Mouse (Mus musculus) testis, adult 2 months (tissue): ENCODE measurements around the gene Clic4. TPM values are rescaled to one million over a fixed set of nuclear protein-coding genes. Genes with fewer than 3 reads are reported as not detected.

Source experiments
- H3K27ac ChIP-seq: fragments of 200-500 bp; 2 replicates; pipeline ENCODE4 v1.5.1; 2012; ENCODE audit warnings: low read depth, low read length; ENCODE audit not compliant: control insufficient read depth, insufficient read depth
- H3K27me3 ChIP-seq: fragments of 200-500 bp; 2 replicates; pipeline ENCODE4 v1.6.1; 2012; ENCODE audit warnings: mild to moderate bottlenecking, low read length, moderate library complexity; ENCODE audit not compliant: control insufficient read depth, insufficient read depth
- H3K36me3 ChIP-seq: fragments of 200-500 bp; 2 replicates; pipeline ENCODE4 v1.6.1; 2012; ENCODE audit warnings: mild to moderate bottlenecking, low read length; ENCODE audit not compliant: control insufficient read depth, insufficient read depth
- H3K4me1 ChIP-seq: fragments of 200-500 bp; 2 replicates; pipeline ENCODE4 v1.6.1; 2012; ENCODE audit warnings: low read length; ENCODE audit not compliant: control insufficient read depth, insufficient read depth
- H3K4me3 ChIP-seq: fragments of 200-500 bp; 2 replicates; pipeline ENCODE4 v1.5.1; 2012; ENCODE audit warnings: low read depth, mild to moderate bottlenecking, low read length, moderate library complexity, mixed read lengths; ENCODE audit not compliant: control insufficient read depth
- CTCF ChIP-seq: fragments of 200-500 bp; IDR thresholded peaks from 2 replicates; pipeline ENCODE4 v1.5.1; 2012; ENCODE audit warnings: low read depth, mild to moderate bottlenecking, inconsistent platforms, low read length, moderate library complexity; ENCODE audit not compliant: control insufficient read depth, insufficient read depth, insufficient replicate concordance
- POLR2A ChIP-seq: fragments of 200-500 bp; IDR thresholded peaks from 2 replicates; pipeline ENCODE4 v1.6.1; 2012; ENCODE audit warnings: low read depth, mild to moderate bottlenecking, inconsistent platforms, low read length, moderate library complexity; ENCODE audit not compliant: control insufficient read depth
- polyA plus RNA-seq: library from polyadenylated mRNA; depleted of rRNA; stranded (reverse); fragments of >200 nt; gene quantifications from 2 replicates; pipeline ENCODE4 v1.2.3, GENCODE M21; 2012; rRNA removed

Gene Clic4
- polyA plus RNA-seq, 1 experiment, result 21.0 TPM

- no peaks in the 10 kb centered on the region for H3K36me3 ChIP-seq
- no peak overlapping the region for H3K27ac ChIP-seq
- H3K4me1 ChIP-seq, result no peaks in the 10 kb centered on the region
- H3K4me3 ChIP-seq, result no peak overlapping the region
- H3K27me3 ChIP-seq, result no peaks in the 10 kb centered on the region
- no peak for TF ChIP-seq POLR2A
- no peak for TF ChIP-seq CTCF
Measured at GRCm38 (mm10) chr4:135166413-135167225, 106.0 kb downstream of the Clic4 start.

- no peak overlapping the region for H3K27ac ChIP-seq
- no peaks in the 10 kb centered on the region for H3K27me3 ChIP-seq
- no peaks in the 10 kb centered on the region for H3K36me3 ChIP-seq
- no peaks in the 10 kb centered on the region for H3K4me1 ChIP-seq
- TF ChIP-seq POLR2A (no peak), CTCF (no peak)
- no peak overlapping the region for H3K4me3 ChIP-seq
Measured at GRCm38 (mm10) chr4:135165761-135166160, 106.9 kb downstream of the Clic4 start.

Other genes with a start within 250 kb of the Clic4 start
- 8.8 and 9.1 TPM in 2 replicates for gene Runx3, start 152.2 kb downstream of the Clic4 start, polyA plus RNA-seq
- gene Srrm1, start 80.5 kb upstream of the Clic4 start, polyA plus RNA-seq, result 23.5 and 25.7 TPM in 2 replicates
- gene Ncmap, start 125.4 kb upstream of the Clic4 start, polyA plus RNA-seq, result 1.6 and 2.1 TPM in 2 replicates
- gene Rcan3, start 161.0 kb upstream of the Clic4 start, polyA plus RNA-seq, result 2.6 and 3.0 TPM in 2 replicates
- gene Stpg1, start 222.0 kb upstream of the Clic4 start, polyA plus RNA-seq, result 119 and 126 TPM in 2 replicates
- 4.2 and 4.6 TPM in 2 replicates for gene Nipal3, start 222.2 kb upstream of the Clic4 start, polyA plus RNA-seq